Mouse (Mus musculus) right cerebral cortex, adult 18-20 months (tissue): ENCODE measurements around the gene Ttc6.

Experiments
- DNase-seq: peaks from one replicate; pipeline ENCODE4 v3.0.0; 2022; ENCODE audit warnings: mixed read lengths

The Ttc6 gene

GRCm38 (mm10) chr12:57662986-57663674, 99.2 kb downstream of the Ttc6 start:
- no peak for DNase-seq

- DNase-seq: no peak
These were observed 108.5 kb downstream of the Ttc6 start for GRCm38 (mm10) chr12:57672414-57672813.

- DNase-seq: no peak
These were observed 121.1 kb downstream of the Ttc6 start for GRCm38 (mm10) chr12:57684967-57685423.

- no peak for DNase-seq
These were observed 146.1 kb downstream of the Ttc6 start for GRCm38 (mm10) chr12:57709966-57710365.

- DNase-seq: no peak
These were observed 200.8 kb downstream of the Ttc6 start for GRCm38 (mm10) chr12:57764720-57765119.

GRCm38 (mm10) chr12:57776290-57776997, 212.5 kb downstream of the Ttc6 start:
- peak; percentile 21 for DNase-seq

GRCm38 (mm10) chr12:57781926-57782325, 218.0 kb downstream of the Ttc6 start:
- DNase-seq: no peak

- DNase-seq: peak; percentile 1
These were observed 223.6 kb downstream of the Ttc6 start for GRCm38 (mm10) chr12:57787471-57787870.
